Mouse (Mus musculus): ENCODE results near the gene Socs3. TPM values are rescaled to one million over a fixed set of nuclear protein-coding genes. Genes with fewer than 3 reads are reported as not detected.

Gene Socs3
- total RNA-seq, 2 experiments from 2014 or later: 3.7 to 5.8 TPM

DNA sequence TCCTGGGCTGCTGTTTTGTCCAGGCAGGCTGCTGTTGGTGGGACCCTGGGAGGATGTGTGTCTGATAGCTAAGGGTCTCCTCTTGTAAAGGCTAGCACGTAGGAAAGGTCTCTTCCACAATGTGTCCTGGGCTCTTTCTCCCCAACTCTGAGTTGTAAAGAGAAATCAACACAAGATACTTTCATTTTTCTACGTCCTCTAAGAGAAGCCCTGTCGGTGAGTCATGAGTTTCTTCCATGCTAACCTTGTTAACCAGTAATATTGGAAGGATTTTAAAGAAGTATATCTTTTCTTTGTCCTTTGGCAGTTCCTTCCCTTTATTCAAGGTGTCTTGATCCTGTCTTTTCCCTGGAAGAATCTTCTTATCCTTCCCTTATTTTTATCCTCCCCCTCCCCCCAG is 25.8 kb upstream of the Socs3 start:
- intact Hi-C loops (cut with DNase I): no loop called here

DNA sequence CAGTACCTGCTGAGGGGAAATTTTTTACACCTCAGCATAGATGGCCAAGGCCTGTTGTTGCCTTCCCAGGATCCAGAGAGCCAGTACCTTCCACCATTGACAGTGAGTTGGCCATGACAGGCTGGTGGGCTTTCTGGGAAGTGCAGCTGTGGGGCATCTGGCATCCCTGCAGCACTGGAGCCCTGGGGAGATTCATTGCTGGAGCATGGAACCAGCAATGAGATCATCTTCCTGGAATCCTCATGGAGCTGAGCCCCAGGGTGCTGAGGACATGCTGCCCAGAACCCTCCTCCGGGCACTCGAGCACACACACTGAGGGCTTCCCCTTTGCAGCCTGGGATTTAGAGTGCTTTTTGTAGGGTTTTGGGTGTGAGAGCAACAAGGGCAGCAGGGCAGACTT is 25.4 kb upstream of the Socs3 start:
- DNase-seq: no peak
- intact Hi-C loops (cut with DNase I): no loop called here

More for the DNA sequence above, 25.8 kb upstream of the Socs3 start:
- no peak for DNase-seq

DNA sequence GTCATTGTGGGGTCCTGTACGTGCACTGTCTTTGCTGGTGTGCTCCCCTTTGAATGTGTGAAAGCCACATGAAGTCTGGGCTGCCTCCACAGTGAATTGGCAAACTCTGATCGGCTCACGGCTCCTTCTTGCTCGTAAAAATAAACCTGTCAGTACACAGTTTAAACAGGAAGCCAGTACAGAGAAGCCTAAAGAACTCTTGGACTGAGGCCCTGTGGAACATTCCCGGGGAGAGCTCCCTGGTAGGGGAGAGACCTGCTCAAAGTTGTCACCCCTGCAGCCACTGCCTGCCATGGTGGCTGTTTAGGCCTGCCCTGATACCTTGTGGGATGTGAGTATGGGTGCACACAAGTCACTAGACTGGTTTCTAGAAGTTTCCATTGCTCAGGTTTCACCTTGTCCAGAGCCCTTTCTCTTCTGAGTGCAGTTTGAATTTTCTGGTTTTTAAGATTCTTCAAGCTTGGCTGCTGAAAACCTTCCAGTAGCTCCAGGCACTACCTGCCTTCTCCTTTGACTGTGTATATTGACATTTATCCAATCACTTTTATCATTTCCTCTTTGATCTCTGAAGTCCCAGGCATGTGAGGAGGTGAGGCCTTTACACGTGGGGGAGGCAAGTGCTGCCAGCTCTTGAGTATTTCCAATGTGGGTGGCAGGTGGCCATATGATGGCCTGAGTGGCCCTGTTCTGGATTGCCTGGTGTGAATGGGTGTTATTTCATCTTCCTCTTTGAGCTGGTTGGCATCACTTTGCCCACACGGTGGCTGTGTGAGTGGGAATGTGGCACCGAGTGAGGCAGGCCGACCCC is 24.6 kb upstream of the Socs3 start:
- DNase-seq: peak; percentile 59 to 71
- intact Hi-C loops (cut with DNase I): no loop called here

DNA sequence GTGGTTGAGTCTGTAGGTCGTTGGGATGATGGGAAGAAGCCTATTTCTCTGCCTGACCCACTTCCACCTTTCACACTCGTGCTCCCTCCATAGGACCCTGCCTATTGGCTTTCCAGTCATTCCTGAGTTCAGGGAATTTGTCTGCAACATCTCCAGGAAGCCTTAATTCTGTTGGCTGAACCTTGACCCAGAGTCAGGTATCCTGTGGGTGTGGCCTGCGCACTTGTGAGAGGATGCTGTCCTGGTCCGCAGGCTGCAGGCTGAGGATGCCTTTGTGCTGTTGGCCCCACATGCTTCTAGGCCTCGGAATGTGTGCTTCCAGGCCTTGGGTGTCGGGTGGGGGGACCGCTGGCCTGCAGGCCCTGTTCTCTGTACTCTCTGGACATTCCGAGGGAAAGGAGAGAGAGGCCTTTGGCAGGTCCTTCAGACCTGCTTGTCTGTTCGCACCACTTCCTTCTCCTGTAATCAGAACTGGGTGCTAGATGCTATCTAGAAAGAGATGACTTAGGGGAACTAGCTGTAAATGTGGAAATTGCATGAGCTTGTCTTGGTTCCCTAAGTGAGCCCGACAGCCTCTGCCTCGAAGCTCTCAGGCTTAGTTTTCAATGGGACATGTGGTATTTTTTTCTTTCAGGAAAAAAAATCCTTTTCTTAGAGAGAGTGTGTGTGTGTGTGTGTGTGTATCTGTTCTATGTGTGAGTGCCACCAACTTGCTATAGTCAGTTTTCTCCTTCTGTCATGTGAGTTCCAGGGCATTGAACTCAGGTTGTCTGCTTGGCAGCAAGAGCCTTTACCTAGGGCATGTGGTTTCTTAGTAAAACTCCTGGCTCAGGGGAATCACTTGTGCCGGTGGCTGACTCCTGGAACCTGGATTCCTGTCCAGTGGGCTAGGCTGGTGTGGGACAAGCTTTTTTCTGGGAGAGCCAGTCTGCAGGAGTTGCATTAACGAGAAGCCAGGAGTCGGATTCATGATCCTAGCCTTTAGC is 23.6 kb upstream of the Socs3 start:
- intact Hi-C loops (cut with DNase I): no loop called here
- DNase-seq: no peak

DNA sequence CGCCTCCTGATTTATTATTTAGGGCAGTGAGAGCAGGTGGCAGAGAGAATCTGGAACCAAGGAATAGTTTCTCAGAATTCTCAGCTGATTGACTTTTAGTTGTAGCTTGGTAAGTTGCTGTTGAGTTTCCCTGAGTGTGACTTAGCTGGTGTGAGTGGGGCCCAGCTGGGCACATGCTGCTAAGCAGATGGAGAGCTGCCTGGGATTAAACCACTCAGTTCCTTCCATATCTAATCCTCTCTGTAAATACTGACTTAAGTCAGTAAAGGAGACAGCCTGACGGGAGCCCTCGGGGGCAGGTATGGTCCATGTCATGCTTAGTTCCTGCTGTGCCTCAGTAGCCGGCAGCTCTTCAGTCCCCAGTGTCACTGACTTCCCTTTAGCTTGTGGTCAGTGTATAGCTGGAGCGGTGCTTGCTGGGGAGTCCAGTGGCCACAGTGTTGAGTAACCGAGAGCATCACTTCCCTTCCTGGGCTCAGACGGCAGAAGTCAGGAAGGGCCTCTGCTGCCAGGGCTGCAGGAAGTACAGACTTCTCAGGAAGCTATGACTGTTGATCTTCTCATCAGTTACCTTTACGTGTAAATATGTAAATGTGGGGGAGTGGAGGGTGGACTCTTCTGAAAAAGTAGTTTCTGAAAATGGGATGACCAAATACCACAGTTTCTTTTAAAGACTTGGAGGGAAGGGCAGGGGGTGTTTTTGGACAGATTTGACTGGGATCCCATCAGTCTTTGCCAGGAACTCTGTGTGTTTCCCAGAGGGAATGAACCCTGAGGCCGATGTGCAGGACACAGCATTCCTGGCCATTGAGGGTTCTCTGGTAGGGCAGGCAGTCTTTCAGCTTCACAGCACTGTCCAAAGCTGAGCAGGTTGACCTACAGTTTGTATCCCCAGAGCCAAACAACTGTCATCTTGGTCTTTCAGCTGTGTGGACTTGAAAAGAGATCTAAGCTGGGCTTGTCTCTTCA is 21.9 kb upstream of the Socs3 start:
- intact Hi-C loops (cut with DNase I): no loop called here
- peak in 1 of 2 experiments; percentile 52 for DNase-seq

DNA sequence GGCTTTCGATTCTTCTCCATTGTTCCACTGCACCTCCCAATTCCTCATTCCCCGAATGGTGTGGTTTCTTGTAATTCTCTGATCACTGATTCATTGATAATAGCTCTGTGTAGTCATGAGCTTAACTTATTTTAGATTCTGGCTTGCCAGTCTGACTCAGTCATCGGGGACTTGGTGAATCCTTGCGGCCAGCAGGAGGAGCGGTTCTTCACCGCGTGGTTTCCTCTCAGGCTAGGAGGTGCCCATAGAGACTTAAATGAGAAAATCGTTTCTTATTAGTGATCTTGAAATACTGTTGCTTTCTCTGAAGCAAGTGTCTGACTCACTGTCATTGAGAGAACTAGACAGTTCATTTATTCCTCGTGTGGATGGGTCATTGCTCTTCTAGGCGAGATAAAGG is 20.1 kb upstream of the Socs3 start:
- no peak for DNase-seq
- intact Hi-C loops (cut with DNase I): no loop called here

DNA sequence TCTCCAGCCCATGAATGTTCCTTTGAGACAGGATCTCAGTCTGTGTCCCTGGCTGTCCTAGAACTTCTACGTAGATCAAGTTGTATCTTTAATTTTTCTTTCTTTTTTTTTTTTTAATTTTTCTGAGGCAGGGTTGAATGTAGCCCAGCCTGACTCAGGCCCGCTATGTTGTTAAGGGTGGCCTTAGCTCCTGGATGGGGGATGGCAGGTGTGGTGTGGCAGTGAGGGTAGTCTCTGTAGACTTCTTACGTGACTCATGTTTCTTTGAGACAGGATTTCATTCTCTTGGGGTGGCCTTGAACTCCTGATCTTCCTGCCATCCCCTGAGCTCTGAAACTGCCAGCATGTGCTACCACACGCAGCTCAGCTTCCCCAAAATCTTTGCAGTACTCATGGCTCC is 19.4 kb upstream of the Socs3 start:
- intact Hi-C loops (cut with DNase I): no loop called here
- DNase-seq: no peak

DNA sequence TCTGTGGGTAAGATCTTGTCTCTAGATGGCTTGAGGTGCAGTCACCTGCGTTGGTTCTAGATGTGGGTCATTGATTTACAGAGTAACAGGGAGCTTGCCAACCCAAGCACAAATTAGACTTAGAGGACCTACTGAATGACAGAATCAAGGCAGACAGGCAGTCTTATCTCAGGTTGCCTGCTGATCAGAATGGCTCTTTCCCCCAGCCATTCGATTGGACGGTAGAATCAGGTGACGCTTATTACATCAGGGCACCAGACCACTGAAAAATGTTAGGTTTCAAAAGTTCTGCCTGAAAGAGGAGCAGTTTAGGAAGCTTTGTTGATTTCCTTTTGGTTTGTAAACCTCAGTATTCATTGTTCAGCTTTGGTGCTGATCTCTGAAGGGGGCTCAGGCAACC is 18.1 kb upstream of the Socs3 start:
- no peak for DNase-seq

DNA sequence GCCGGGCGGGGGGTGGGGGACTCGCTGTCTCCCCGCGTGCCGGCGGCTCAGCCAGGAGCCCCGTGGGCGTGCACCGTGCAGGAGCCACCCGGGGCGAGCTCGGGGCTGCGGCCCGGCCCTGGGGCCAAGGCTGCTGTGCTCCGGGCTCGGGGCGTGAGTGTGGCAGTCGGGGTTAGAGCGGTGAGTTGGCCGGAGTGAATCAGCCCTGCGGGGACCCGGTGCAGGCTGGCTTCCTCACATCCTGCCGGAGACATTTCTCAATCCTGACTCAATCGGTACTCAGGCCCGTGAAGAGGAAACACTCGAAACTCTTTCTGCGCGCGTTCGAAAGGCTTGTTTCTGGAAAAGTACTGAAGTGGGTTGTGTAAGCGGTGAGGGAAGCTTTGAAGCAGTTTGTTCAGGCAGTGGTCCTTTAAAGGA is 17.2 kb upstream of the Socs3 start:
- DNase-seq: no peak
- intact Hi-C loops (cut with DNase I): no loop called here

More for the DNA sequence above, 18.1 kb upstream of the Socs3 start:
- intact Hi-C loops (cut with DNase I): no loop called here

DNA sequence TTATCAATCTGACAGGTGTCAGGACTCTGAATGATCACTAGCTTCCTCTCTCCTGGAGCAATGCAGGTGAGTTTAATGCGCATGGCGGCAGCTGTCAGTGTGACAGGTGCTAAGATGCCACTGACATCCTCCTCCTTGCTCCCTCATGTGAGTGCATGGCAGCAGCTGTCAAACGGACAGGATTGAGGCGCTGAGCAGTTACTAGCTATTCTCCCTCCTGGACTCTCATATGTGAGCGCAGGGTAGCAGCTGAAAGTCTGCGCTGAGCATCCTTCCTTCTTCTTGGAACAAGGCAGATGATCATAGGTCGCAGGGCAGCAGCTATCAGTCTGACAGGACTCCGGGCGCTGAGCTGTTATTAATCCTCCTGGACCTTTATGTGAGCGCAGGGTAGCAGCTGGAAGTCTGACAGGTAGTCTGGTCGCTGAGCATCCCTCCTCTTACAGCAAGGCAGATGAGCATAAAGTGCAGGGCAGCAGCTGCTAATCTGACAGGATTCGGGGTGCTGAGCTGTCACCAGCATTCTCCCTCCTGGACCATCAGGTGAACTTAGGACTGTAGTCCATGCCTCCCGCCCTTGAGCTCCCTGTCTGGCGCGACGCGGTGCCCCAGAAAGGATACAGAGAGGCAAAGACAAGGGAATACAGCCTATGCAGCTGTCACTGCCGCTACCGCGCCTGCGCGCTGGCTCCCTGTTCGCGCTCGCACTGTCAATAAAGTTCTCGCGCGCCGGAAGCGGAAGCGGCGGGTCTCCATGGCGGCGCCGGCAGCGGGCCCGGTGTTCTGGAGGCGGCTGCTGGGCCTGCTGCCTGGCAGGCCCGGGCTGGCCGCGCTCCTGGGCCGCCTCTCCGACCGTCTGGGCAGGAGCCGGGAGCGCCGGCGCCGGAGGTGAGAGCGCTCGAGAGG is 16.5 kb upstream of the Socs3 start, which contains the start of gene Pgs1:
Gene Pgs1, plus strand, starts transcription at position 167 of the 906 bp plus-strand sequence.
- DNase-seq: peak; percentile 94 to 95
- intact Hi-C loops (cut with DNase I): no loop called here

DNA sequence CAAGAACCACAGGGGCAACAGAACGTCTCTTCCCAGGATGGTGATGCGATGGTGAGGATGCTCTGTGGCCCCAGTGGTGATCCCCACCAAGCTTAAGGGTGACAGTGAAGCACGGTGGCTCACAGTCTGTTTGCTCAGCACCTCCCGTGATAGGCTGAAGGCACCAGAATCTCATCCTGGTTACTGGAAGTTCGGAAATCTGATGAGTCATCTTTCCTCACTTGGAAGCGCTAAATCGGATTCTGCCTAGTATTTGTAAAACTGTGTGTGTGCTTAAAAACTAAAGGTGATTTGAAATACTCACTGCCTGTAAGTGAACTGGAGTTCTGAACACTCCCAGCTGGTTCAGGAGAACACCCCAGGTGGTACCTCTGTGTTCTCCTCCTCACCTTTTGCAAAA is 13.9 kb upstream of the Socs3 start:
- no peak for DNase-seq
- intact Hi-C loops (cut with DNase I): no loop called here

DNA sequence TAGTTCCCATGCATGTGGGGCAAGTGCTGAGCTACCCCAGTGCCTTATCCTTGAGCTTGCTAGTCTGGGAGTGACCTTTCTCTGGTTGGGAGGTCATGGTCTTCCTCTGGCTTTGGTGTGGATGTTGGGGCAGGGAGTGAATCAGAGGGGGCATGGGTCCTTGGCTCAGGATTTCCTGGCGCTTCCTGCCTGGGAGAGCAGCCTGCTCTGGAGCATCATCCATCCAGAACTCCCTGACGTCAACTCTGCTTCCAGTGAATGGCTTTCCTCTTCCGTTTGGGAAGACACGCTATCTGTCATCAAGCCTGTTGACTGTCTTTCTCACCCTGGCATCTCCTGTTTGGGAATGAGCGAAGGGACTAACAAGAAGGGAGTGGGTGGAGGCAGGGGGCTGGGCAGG is 12.6 kb upstream of the Socs3 start:
- intact Hi-C loops (cut with DNase I): no loop called here
- no peak for DNase-seq

DNA sequence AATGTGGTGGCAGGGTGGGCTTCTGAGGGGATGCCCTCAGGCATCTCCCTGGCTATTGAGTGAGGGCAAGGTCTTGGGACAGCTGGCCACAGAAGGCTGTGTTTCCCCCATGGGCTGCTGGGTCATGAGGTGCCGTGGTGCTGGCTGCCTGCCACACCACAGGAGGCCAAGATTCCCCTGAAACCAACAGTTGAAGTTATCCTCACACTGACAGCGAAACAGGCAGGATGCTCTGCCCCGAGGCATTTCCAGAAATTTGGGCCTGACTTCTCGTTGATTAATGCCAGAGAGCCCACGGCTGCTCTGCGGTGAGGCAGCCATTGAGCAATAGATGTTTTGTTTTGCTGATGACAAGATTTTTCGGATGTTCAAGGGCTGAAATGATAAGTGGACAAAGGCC is 9.5 kb upstream of the Socs3 start:
- intact Hi-C loops (cut with DNase I): no loop called here
- DNase-seq: no peak

DNA sequence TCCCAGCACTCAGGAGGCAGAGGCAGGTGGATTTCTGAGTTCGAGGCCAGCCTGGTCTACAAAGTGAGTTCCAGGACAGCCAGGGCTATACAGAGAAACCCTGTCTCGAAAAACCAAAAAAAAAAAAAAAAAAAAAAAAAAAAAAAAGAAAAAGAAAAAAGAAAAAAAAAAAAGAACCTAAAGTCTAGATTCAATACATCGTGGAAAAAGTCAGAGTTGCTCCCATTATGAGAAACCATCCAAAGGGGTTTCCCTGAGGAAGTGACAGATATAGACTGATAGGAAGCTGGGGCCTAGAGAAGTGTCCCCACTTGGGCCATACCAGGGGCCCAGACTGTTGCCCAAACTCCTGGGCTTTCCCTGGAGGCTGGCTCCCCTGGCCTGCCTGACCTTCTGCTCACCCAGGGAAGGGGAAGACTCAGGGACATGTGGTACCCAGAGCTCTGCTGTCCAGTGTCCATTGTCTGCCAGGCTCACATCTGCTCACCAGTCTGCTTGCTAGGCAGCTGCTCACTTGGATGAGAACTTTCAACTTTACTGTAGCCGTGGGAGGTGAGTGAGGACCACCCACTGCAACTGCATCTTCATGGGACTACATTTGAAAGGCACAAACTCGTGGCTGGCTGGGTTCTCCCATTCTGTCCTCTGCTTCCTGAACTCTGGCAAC is 8.0 kb upstream of the Socs3 start:
- intact Hi-C loops (cut with DNase I): no loop called here
- DNase-seq: no peak

DNA sequence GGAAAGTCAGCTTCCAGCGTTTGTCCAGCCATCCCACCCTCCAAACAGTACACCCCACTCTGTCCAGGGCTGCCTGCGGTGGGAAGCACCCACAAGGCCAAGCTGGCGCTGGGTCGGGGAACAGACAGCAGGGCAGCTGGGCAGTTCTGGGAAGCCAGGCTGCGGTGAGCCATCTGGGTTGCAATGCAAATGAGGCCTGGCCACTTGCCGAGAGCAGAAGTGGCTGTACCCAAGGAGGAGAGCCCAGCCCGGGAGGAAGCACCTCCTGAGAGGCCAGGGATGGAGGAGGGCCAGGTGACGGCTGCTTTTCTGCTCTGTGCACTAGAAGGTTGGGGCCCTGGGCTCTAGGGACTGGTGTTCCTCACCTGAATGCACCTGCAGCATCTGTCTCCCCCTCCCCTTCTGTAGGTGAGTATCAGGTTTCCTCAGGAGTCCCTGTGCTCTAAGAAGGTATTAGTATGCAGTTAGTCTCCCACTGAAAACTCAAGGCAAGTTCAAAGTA is 6.3 kb upstream of the Socs3 start:
- peak; percentile 64 to 67 for DNase-seq
- intact Hi-C loops (cut with DNase I): no loop called here

DNA sequence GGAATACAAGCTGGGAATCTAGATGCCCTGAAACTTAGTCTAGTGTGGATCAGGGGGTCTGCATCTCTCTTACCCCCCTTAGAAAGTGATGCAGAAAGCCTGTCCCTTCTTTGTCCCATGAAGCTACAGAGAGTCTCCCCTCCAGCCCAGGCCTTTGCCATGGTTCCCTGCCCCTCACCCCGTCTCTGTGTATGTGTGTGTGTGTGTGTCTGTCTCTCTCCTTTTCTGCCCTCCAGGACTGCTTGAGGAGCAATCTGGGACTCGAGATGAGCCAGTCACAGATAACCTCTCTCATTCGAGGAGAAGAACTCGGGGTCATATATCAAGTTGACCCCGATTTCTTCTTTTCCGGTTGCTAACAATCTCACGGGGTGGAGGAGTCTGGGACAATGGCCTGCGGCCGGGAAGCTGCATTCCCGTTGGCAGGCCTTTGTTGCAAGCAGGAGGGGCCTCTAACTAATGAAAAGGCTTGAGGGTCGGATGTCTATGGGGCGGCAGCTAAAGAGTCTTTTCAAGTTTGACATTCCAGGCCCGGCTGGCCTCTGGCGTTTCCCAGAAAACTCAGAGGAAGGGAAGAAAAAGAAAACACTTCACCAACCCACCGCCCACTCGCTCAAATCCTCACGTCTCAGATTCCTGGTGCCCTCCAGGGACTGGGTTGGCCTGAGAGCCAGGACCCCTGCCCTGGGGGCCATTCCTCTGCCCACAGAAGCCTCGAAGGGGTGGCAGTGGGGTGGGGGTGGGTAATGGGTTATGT is 5.5 kb upstream of the Socs3 start:
- intact Hi-C loops (cut with DNase I): no loop called here
- no peak for DNase-seq

DNA sequence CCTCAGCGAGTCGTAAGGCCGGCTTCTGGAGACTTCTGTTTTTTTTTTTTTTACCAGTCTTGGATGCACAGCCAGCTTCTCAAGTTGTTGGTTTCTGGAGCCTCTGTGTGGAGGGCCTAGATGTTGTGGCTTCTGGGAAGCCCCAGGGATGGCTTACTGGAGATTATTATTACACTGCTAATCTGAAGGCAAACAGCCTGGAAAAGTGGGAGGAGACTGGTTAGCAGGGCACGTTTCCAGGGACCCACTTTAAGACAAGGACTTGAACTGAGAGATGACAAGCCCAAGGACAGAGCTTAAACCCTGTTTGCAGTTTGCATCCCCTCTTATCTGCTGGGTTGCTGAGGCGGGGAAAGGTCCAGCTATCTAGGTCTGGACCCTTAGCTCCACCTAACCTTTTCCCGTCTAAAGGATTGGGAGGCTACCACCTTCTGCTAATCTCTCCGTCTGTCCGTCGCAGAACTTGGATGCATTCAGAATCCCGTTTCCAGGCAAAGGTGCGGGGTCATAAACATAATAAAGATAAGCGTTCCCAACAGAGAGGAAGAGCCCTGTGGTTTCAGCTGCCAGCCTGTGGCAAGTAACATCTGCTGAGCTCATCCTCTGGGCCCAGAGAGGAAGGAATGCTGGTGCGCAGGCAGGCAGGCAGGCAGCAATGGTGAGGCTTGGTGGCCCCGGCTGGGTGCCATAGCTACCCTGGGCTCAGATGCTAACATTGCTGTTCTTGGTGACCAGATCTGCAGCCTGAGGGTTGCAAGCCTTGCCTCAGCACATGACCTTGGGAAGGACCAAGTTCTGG is 4.7 kb upstream of the Socs3 start:
- DNase-seq: peak in 1 of 2 experiments; percentile 46
- intact Hi-C loops (cut with DNase I): loop anchor here (5.0 kb wide), 1 partner anchor 128 kb away; no protein-coding TSS in a partner anchor

Data from heart, postnatal 10 days (tissue).